Mouse (Mus musculus) cerebellum, postnatal 14 days (tissue): ENCODE results near the gene Usp15.

Source experiments
- DNase-seq, 2 experiments: peaks; one replicate each; pipeline ENCODE4 v3.0.0; 2021; ENCODE audit warnings: mixed read lengths in 2 of 2

Gene Usp15

DNA sequence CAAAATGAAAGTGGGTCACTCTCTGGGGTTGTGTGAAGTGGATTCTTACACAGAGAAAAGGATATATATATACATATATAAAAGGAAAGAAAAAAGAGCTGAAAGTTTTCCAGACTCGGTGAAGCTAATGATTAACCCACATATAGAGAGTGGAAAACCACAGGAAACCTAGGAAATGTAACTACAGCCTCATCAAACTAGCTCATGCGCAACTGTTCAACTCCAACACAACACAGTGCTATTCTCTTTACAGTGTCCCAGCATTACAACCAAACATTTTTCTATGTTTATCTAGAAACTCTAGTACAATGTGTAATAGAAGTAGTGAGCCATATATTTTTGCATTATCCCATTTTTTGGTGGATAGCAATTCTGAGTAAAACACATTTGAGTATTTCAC, 96.2 kb downstream of the Usp15 start:
- no peak for DNase-seq

DNA sequence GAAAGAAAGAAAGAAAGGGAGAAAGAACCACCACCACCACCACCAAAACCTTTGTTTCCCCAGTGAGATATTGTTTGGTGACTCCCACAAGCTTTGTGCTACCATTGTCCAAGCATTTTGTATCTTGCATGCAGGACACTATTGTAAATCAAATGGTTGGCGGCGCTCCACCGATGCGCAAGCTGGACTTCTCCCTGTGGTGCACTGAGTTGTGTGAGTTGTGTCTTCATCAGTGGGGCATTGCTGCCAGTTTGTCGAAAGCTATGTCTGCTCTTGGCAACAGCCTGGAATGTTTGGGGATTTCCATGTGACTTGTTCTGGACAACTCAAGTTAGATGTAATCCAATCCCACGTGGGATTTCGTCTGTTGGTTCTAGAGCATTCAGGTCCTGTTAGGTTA, 102.3 kb downstream of the Usp15 start:
- DNase-seq, result no peak

DNA sequence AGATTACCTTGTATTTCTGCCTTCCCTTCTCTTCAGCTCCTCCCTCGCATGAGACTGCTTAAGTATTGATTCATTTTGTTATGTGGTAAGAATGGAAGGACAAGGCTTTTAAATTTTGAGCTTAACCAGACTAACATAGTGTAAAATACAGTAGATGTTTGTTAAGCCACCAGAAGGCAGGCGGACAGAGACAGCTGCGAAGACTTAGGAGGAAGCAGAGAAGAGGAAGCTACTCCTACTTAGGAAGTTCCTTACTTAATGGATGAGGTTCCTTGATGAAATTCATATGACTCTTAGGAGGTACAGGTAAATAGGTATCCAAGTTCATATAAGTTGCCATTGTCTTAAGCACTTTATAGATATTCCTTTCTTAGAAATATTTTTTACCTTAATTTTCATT, 104.2 kb downstream of the Usp15 start:
- no peak for DNase-seq

DNA sequence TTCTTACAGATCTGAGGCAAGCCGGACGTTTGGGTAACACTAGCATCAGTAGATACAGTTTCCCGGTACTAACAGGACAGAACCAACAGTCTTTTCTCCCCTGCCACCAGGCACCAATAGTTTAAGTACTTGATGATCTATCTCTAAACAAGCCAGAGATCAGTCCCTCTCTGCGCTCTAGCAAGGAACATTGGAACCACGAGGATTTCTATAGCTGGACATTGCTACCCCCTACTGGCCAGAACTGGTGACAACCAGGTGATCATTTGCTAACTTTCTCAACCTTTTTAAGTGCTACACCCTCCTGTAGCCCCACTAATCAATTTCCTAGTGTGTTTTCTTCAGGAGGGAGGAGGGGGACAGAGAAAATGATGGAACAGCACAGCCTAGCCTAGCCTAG, 105.1 kb downstream of the Usp15 start:
- DNase-seq, result peak; percentile 69 to 72

DNA sequence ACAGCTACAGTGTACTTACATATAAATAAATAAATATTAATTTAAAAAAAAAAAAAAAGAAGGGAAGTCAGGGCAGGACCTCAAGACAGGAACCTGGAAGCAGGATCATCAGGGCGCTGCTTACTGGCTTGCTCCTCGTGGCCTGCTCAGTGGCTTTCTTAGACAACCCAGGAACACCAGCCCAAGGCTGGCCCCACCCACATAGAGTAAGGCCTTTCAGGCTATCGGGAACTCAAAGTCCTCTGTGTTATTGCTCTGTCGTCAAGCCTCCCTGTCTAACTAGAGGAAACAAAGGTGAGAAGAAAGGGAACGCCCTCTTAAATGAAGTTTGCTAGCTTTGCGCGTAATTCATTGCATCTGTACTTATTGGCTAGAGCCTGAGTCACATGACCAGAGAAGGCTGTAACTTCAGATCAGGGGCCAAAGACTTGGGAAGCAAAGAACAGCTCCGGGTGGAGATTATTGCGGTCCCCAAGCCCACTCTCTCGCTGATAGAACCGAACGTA, 107.3 kb downstream of the Usp15 start:
- no peak for DNase-seq

DNA sequence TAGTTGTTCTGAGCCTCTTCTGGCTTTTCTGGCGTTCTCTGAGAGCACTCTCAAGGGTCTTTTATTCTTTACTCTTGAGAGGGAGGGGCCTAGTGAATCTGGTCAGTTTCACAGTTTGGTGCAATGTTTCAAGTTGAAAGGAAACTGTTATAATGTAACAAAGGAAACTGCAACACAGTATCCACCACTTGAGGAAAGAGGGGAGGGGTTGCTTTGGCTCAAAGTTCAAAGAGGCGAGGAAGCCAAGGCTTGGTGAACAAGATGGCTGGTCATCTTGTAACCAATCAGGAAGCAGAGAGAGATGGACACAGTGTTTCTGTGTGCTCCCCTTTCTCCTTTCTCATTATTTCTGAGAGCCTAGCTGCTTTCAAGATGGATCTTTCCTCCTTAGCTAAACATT, 109.9 kb downstream of the Usp15 start:
- no peak for DNase-seq

DNA sequence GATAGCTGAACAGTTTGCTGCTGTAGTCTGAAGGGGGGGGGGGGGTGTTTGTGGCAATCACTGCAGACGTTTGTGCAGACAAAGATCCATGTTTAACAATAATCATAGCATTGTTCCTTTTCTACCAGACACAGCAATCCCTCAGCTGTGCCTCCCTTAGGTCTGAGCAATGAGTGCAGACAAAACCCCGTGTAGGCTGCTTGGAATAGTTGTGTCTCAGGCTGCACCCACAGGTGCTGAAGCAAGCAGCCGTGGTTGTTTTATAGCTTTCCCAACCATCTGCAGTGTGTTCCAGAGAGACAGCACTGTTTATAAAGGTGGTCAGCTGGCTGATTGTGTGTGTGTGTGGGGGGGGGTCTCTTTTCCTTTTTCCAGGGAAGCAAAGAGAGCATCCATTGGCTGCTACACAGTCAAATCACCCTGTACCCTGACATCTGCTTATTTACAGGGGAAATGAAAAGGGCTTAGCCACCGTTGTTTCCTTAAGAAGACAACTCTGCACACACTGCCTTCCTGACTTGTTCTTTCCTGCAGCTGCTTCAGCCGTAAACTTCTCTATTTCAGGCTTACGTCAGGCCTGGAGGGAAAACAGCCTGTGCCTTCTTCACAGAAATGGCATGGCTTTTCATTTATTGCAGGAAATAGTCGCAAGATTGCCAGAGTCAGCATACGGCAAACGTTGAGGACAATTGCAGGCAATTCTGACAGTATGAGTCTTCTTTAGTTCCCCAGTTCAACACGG, 111.7 kb downstream of the Usp15 start:
- no peak for DNase-seq

DNA sequence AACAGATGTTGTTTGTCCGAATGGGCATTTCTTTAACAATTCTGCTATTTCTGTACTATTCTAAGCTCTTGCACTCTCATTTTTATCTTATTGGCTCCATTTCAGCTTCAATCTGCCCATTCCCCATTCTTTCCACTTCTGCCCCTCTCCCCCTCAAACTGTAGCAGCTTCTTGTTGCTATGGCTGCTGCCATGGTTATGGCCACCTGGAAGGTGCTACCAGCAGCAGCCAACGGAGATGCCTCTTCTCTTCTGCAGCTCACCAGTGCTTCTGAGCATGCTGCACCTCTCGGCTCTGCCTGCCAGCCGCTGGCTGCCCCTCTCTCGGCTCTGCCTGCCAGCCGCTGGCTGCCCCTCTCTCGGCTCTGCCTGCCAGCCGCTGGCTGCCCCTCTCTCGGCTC, 112.5 kb downstream of the Usp15 start:
- DNase-seq, result no peak

DNA sequence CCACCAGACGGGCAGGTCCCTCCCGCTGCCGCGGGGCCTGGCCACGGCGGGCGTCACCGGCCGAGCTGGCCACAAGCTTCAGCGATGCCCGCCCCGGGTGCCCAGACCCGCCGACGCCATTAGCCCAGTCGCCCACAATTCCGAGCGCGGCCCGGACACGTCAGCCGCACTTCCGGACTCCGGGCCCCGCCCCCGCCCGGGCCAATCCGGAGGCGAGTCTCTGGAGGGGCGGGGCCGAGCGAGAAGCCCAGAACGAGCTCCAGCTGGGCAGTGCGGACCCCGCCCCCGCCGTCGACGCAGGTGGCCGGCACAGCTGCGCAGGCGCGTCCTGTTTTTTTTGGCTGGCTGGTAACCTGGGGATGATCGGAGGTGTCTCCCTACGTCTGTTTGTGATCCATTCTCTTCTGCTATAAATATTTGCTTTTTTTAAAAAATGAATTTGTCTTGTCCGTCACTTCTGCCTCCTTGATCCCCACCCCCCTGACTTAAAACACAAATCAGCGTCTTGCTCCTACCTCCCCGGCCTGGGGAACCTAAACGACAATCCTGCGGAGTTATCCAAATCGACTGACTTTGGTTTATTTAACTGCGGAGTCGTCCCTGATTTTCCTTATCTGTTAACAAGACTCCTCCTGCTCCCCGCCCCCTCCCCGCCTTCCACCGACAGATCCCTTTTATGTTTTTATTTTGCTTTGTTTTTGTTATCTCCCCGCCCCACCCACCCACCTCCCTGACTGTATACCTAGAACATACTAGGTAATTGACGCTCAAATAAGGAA, 120.4 kb downstream of the Usp15 start, which contains the start of gene Mon2:
Mon2 (minus strand) TSS at position 261 of the 779 bp plus-strand sequence.
- peak; percentile 98 for DNase-seq

DNA sequence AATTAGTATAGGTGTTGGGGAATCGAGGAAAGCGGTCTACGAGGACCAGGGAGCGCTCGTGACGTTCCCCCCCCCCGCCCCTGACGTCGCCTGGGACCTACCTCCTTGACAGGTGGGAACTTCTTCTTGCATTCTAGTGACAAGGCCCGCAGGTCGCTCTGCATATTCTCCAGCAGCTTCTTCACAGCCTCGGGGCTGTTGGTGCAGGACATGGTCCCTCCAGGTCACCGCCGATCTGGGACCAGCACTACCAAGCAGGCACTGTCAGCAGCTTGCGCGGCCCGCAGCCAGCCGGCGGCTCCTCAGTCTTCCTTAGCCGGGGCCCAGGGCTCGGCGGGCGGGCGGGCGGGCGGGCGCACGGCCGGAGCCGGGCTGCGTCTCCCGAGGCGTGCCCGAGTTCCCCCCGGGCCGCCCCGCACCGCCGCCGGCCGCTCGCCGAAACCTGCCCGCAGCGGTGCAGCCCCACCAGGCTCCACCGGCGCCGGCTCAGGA, 121.0 kb downstream of the Usp15 start:
- DNase-seq, result peak in 1 of 2 experiments; percentile 58

DNA sequence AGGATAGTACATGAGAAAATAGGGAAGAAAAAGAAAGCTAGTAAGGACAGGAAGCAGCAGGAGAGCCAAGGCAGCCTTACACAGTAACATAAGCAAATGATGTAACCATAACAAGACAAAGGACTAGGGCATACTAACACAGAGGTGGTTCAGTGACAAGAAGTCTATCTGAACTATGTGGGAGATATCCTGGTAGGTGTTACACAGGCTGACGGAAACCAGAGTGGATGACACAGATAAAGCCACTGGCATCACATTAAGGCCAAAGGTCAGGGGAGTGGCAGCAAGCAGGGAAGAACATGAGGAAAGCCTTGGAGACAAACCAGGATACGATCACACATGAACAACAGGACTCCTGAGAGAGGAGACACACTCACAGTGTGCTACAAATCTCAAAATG, 124.8 kb downstream of the Usp15 start:
- DNase-seq, result no peak

DNA sequence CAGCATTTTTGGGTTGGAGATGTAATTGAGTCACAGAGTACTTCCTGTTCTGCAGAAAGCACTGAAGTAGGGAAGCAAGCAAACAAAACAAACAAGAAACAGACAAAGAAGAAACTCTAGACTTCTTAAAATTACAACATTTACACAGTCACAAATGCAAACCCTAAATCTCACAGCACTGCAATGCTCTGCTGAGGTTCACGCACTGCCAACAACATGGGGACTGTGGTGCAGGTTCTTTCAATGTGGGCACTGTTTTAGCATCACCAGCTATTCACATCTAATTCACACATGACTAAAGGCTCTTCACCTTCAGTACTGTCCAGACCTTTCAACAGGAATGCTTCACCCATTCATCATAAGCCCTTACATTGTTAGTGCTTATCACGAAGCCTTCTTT, 133.8 kb downstream of the Usp15 start:
- no peak for DNase-seq

DNA sequence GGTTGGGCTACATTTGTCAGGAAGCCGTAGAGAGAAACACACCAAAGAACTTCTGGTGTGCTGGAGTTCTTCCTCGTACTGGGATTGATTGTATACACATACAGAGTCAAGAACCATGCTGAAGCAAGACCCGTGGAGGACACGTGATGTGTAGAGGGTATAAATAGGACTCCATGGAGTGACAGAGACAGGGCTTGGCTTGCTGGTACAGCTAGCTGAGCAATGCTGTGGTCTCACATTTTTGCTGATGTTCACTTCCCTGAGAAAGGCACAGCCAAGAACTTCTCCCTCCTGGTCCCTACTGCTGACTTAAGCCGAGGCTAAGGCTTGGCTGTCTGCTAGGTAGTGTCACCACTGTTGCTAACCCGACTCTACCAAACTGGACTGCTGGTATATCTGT, 136.0 kb downstream of the Usp15 start:
- no peak for DNase-seq

DNA sequence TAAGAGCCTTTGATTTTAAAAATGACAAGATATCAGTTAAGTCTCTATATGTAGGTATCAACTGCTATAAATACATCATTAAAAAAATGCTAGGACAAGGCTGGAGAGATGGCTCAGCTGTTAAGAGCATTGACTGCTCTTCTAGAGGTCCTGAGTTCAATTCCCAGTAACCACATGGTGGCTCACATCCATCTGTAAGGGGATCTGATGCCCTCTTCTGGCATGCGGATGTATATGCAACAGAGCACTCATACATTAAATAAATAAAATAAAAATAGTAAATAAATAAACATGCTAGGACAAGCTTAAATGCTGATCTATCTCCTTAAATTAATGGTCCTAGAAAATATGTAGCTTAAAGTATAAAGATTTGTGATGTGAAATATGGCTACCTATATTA, 139.7 kb downstream of the Usp15 start:
- no peak for DNase-seq

DNA sequence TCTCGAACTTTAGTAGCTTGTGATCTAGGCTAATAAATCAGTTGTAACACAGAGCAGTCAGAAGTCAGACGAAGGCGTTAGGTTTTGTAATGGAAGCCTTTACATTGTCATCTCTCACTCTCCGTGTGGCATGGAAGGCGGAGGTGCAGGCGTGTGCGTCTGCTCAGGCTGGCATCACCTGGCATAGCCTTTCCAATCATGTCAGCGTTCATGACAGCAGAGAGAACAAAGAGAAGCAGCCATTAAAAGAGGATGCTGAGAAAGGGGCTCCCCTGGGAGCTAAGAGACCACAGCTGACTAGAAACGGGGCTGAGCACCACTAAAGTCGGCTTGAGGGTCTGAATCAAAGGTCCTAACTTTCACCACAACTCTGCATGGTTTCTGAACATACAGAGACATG, 140.3 kb downstream of the Usp15 start:
- DNase-seq, result no peak

DNA sequence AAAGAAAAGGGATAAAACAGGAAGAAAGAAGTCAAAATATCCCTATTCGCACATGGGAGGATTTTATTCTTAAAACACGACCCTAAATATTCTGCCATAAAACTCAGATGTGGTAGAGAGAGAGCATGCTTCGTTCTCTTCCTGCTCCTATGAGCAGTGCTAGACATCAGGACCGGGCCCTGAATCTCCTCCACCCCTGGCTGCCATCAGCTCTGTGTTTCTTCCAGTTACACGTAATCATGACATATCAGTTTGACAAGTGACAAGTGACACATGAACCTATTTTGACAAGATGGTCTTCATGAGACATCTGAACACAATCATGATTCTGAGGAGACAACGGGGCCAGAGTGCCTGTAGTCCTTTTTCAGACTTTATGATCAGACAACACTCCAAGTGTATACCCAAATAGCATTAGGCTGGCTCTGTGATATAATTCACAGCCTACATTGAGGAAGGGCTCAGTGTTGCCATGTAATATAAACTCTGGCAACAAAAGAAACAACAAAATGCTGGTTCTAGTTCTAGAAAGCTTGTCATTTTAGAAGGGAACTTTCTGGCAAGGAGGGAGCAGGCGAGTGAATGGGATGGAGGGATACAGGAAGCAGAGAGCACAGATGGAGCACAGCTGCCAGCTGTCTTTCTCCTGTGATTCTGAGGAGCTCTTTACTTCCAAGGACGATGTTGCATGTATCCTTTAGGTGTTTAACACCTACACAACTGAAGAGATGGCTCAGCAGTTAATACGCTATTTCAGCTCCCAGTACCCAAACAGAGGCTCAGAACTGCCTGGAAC, 141.4 kb downstream of the Usp15 start:
- DNase-seq, result no peak
